Mouse (Mus musculus): ENCODE measurements around the gene Cdc37l1. TPM values are rescaled to one million over a fixed set of nuclear protein-coding genes. Genes with fewer than 3 reads are reported as not detected.

Cdc37l1 gene
- polyA plus RNA-seq (2021): 49.8 TPM

GRCm38 (mm10) chr19:28990194-28990589, at the start of gene Cdc37l1:
Gene Cdc37l1, plus strand, starts transcription at chr19:28990352.
- TF ChIP-seq CTCF (IDR thresholded peaks at IDR 0.05): no peak
- DNase-seq (ENCODE audit: low read depth, low spot score) (peak; percentile 70), ATAC-seq (peak; percentile 98)
- CTCF ChIA-PET: interaction anchor here (2.4 kb wide), 1 partner anchor 10 kb away, joined by 6 read pairs; no protein-coding TSS in a partner anchor
- peaks cover 18% of the 10 kb centered on the region for H3K27me3 ChIP-seq
- POLR2A ChIA-PET: interaction anchor here (0.7 to 2.2 kb wide), 6 partner anchors 14 to 57 kb away, joined by 3 to 5 read pairs (median 4); partner anchors contain the start of gene Plpp6
- in situ Hi-C loops (cut with MboI; ENCODE audit: low pct_unique_long_range_greater_than_20kb): no loop called here

GRCm38 (mm10) chr19:28941271-28941670, 48.9 kb upstream of the Cdc37l1 start:
- peaks cover 72% of the 10 kb centered on the region for H3K27me3 ChIP-seq
- ChIA-PET POLR2A (no interaction called here), CTCF (no interaction called here)
- no peak for DNase-seq (ENCODE audit: low read depth, low spot score)
- in situ Hi-C loops (cut with MboI; ENCODE audit: low pct_unique_long_range_greater_than_20kb): no loop called here
- ATAC-seq: no peak
- TF ChIP-seq CTCF (IDR thresholded peaks at IDR 0.05): no peak

- CTCF ChIA-PET: no interaction called here
- DNase-seq (ENCODE audit: low read depth, low spot score) (no peak), ATAC-seq (no peak)
- no peak for TF ChIP-seq CTCF (IDR thresholded peaks at IDR 0.05)
- POLR2A ChIA-PET: interaction anchor here (0.7 kb wide), 1 partner anchor 48 kb away, joined by 3 read pairs; no protein-coding TSS in a partner anchor
- peaks cover 75% of the 10 kb centered on the region for H3K27me3 ChIP-seq
- in situ Hi-C loops (cut with MboI; ENCODE audit: low pct_unique_long_range_greater_than_20kb): no loop called here
These were observed 43.4 kb upstream of the Cdc37l1 start for GRCm38 (mm10) chr19:28946782-28947181.

GRCm38 (mm10) chr19:28947311-28947710, 42.8 kb upstream of the Cdc37l1 start:
- POLR2A ChIA-PET: no interaction called here
- in situ Hi-C loops (cut with MboI; ENCODE audit: low pct_unique_long_range_greater_than_20kb): no loop called here

GRCm38 (mm10) chr19:28951251-28951650, 38.9 kb upstream of the Cdc37l1 start:
- TF ChIP-seq CTCF (IDR thresholded peaks at IDR 0.05): no peak
- ChIA-PET CTCF (interaction anchor here (1.4 kb wide), 1 partner anchor 9 kb away, joined by 6 read pairs; no protein-coding TSS in a partner anchor), POLR2A (no interaction called here)
- peaks cover 82% of the 10 kb centered on the region for H3K27me3 ChIP-seq
- ATAC-seq (no peak), DNase-seq (ENCODE audit: low read depth, low spot score) (no peak)
- in situ Hi-C loops (cut with MboI; ENCODE audit: low pct_unique_long_range_greater_than_20kb): no loop called here

More at GRCm38 (mm10) chr19:28947311-28947710, 42.8 kb upstream of the Cdc37l1 start:
- no peak for TF ChIP-seq CTCF (IDR thresholded peaks at IDR 0.05)
- CTCF ChIA-PET: no interaction called here
- DNase-seq (ENCODE audit: low read depth, low spot score): no peak
- no peak for ATAC-seq
- H3K27me3 ChIP-seq: peaks cover 73% of the 10 kb centered on the region

- ATAC-seq: no peak
- peaks cover 34% of the 10 kb centered on the region for H3K27me3 ChIP-seq
- CTCF ChIA-PET: interaction anchor here (1.7 kb wide), 1 partner anchor 393 kb away, joined by 4 read pairs; no protein-coding TSS in a partner anchor
- TF ChIP-seq CTCF (IDR thresholded peaks at IDR 0.05): no peak
- in situ Hi-C loops (cut with MboI; ENCODE audit: low pct_unique_long_range_greater_than_20kb): loop anchor here (10.0 kb wide), 1 partner anchor 532 kb away; no protein-coding TSS in a partner anchor
- DNase-seq (ENCODE audit: low read depth, low spot score): no peak
- POLR2A ChIA-PET: interaction anchor here (0.7 kb wide), 3 partner anchors 27 to 171 kb away, joined by 3 to 4 read pairs (median 3); no protein-coding TSS in a partner anchor
These were observed 27.0 kb upstream of the Cdc37l1 start for GRCm38 (mm10) chr19:28963113-28963512.

- peaks cover 34% of the 10 kb centered on the region for H3K27me3 ChIP-seq
- DNase-seq (ENCODE audit: low read depth, low spot score) (no peak), ATAC-seq (no peak)
- in situ Hi-C loops (cut with MboI; ENCODE audit: low pct_unique_long_range_greater_than_20kb): loop anchor here (10.0 kb wide), 1 partner anchor 531 kb away; no protein-coding TSS in a partner anchor
- ChIA-PET POLR2A (interaction anchor here (0.7 to 1.3 kb wide), 4 partner anchors 26 to 171 kb away, joined by 3 to 4 read pairs (median 4); no protein-coding TSS in a partner anchor), CTCF (interaction anchor here (1.1 to 1.7 kb wide), 2 partner anchors 15 to 393 kb away, joined by 3 to 4 read pairs; no protein-coding TSS in a partner anchor)
- no peak for TF ChIP-seq CTCF (IDR thresholded peaks at IDR 0.05)
These were observed 26.7 kb upstream of the Cdc37l1 start for GRCm38 (mm10) chr19:28963513-28963841.

GRCm38 (mm10) chr19:28963842-28964551, 26.2 kb upstream of the Cdc37l1 start, which contains the start of gene Plpp6:
Gene Plpp6, plus strand, starts transcription at chr19:28963953.
- in situ Hi-C loops (cut with MboI; ENCODE audit: low pct_unique_long_range_greater_than_20kb): loop anchor here (10.0 kb wide), 1 partner anchor 531 kb away; no protein-coding TSS in a partner anchor
- no peak for DNase-seq (ENCODE audit: low read depth, low spot score)
- H3K27me3 ChIP-seq: peaks cover 33% of the 10 kb centered on the region
- POLR2A ChIA-PET: interaction anchor here (0.7 to 1.3 kb wide), 3 partner anchors 26 to 126 kb away, joined by 3 to 4 read pairs (median 4); no protein-coding TSS in a partner anchor
- CTCF ChIA-PET: interaction anchor here (1.0 to 1.7 kb wide), 3 partner anchors 16 to 392 kb away, joined by 3 to 4 read pairs (median 3); no protein-coding TSS in a partner anchor
- TF ChIP-seq CTCF (IDR thresholded peaks at IDR 0.05): peak; percentile 61
- peak; percentile 88 for ATAC-seq

- DNase-seq (ENCODE audit: low read depth, low spot score) (no peak), ATAC-seq (no peak)
- in situ Hi-C loops (cut with MboI; ENCODE audit: low pct_unique_long_range_greater_than_20kb): loop anchor here (10.0 kb wide), 1 partner anchor 530 kb away; no protein-coding TSS in a partner anchor
- TF ChIP-seq CTCF (IDR thresholded peaks at IDR 0.05): no peak
- POLR2A ChIA-PET: interaction anchor here (0.6 to 1.3 kb wide), 3 partner anchors 9 to 794 kb away, joined by 3 to 4 read pairs (median 3); no protein-coding TSS in a partner anchor
- H3K27me3 ChIP-seq: peaks cover 27% of the 10 kb centered on the region
- CTCF ChIA-PET: interaction anchor here (1.0 to 1.1 kb wide), 2 partner anchors 16 to 23 kb away, joined by 3 read pairs; no protein-coding TSS in a partner anchor
These were observed 25.6 kb upstream of the Cdc37l1 start for GRCm38 (mm10) chr19:28964552-28964903.

GRCm38 (mm10) chr19:28967652-28968051, 22.5 kb upstream of the Cdc37l1 start, which contains the start of gene 4430402I18Rik:
Gene 4430402I18Rik, minus strand, starts transcription at chr19:28967800.
- CTCF ChIA-PET: interaction anchor here (1.8 kb wide), 1 partner anchor 15 kb away, joined by 5 read pairs; no protein-coding TSS in a partner anchor
- ATAC-seq (no peak), DNase-seq (ENCODE audit: low read depth, low spot score) (no peak)

More at GRCm38 (mm10) chr19:28967652-28968051, 22.5 kb upstream of the Cdc37l1 start, which contains the start of gene 4430402I18Rik:
- no peak for TF ChIP-seq CTCF (IDR thresholded peaks at IDR 0.05)
- in situ Hi-C loops (cut with MboI; ENCODE audit: low pct_unique_long_range_greater_than_20kb): loop anchor here (5.0 to 10.0 kb wide), 2 partner anchors 190 to 527 kb away; no protein-coding TSS in a partner anchor
- POLR2A ChIA-PET: interaction anchor here (0.5 kb wide), 1 partner anchor 308 kb away, joined by 3 read pairs; no protein-coding TSS in a partner anchor
- peaks cover 5% of the 10 kb centered on the region for H3K27me3 ChIP-seq

All from Patski (cell line).